Mouse (Mus musculus): ENCODE measurements around the gene Atxn7l3. TPM values are rescaled to one million over a fixed set of nuclear protein-coding genes. Genes with fewer than 3 reads are reported as not detected.
A peak's percentile ranks its signal among the peaks of the same experiment; 100 is the strongest.

Gene Atxn7l3
- 142 and 147 TPM in 2 replicates for polyA plus RNA-seq (2012; rRNA removed)

GRCm38 (mm10) chr11:102296491-102297472 is at the start of gene Atxn7l3:
TSS of gene Atxn7l3 (minus strand) at chr11:102296631.
- peak; percentile 97 to 98 for DNase-seq (ENCODE audit: extremely low spot score in 1 of 2, low spot score in 1 of 2)

- DNase-seq (ENCODE audit: extremely low spot score in 1 of 2, low spot score in 1 of 2): no peak
Observed at GRCm38 (mm10) chr11:102344458-102344857, 48.0 kb upstream of the Atxn7l3 start.

- DNase-seq (ENCODE audit: extremely low spot score in 1 of 2, low spot score in 1 of 2): no peak
Observed at GRCm38 (mm10) chr11:102342742-102343141, 46.3 kb upstream of the Atxn7l3 start.

- DNase-seq (ENCODE audit: extremely low spot score in 1 of 2, low spot score in 1 of 2): no peak
Observed at GRCm38 (mm10) chr11:102341101-102341500, 44.7 kb upstream of the Atxn7l3 start.

- DNase-seq (ENCODE audit: extremely low spot score in 1 of 2, low spot score in 1 of 2): no peak
Observed at GRCm38 (mm10) chr11:102339624-102340023, 43.2 kb upstream of the Atxn7l3 start.

- DNase-seq (ENCODE audit: extremely low spot score in 1 of 2, low spot score in 1 of 2): no peak
Observed at GRCm38 (mm10) chr11:102339195-102339594, 42.8 kb upstream of the Atxn7l3 start.

GRCm38 (mm10) chr11:102338561-102338960 is 42.1 kb upstream of the Atxn7l3 start:
- peak in 1 of 2 experiments; percentile 78 for DNase-seq (ENCODE audit: extremely low spot score in 1 of 2, low spot score in 1 of 2)

GRCm38 (mm10) chr11:102337921-102338320 is 41.5 kb upstream of the Atxn7l3 start:
- no peak for DNase-seq (ENCODE audit: extremely low spot score in 1 of 2, low spot score in 1 of 2)

- DNase-seq (ENCODE audit: extremely low spot score in 1 of 2, low spot score in 1 of 2): no peak
Observed at GRCm38 (mm10) chr11:102336191-102336590, 39.8 kb upstream of the Atxn7l3 start.

- DNase-seq (ENCODE audit: extremely low spot score in 1 of 2, low spot score in 1 of 2): no peak
Observed at GRCm38 (mm10) chr11:102334973-102335700, 38.7 kb upstream of the Atxn7l3 start.

- DNase-seq (ENCODE audit: extremely low spot score in 1 of 2, low spot score in 1 of 2): no peak
Observed at GRCm38 (mm10) chr11:102334010-102334409, 37.6 kb upstream of the Atxn7l3 start.

GRCm38 (mm10) chr11:102333061-102333460 is 36.6 kb upstream of the Atxn7l3 start:
- DNase-seq (ENCODE audit: extremely low spot score in 1 of 2, low spot score in 1 of 2): no peak

GRCm38 (mm10) chr11:102331806-102332205 is 35.4 kb upstream of the Atxn7l3 start:
- DNase-seq (ENCODE audit: extremely low spot score in 1 of 2, low spot score in 1 of 2): no peak

- no peak for DNase-seq (ENCODE audit: extremely low spot score in 1 of 2, low spot score in 1 of 2)
Observed at GRCm38 (mm10) chr11:102330039-102330438, 33.6 kb upstream of the Atxn7l3 start.

- DNase-seq (ENCODE audit: extremely low spot score in 1 of 2, low spot score in 1 of 2): no peak
Observed at GRCm38 (mm10) chr11:102329518-102329917, 33.1 kb upstream of the Atxn7l3 start.

- DNase-seq (ENCODE audit: extremely low spot score in 1 of 2, low spot score in 1 of 2): no peak
Observed at GRCm38 (mm10) chr11:102327839-102328238, 31.4 kb upstream of the Atxn7l3 start.

- no peak for DNase-seq (ENCODE audit: extremely low spot score in 1 of 2, low spot score in 1 of 2)
Observed at GRCm38 (mm10) chr11:102327250-102327649, 30.8 kb upstream of the Atxn7l3 start.

GRCm38 (mm10) chr11:102323516-102323915 is 27.1 kb upstream of the Atxn7l3 start:
- no peak for DNase-seq (ENCODE audit: extremely low spot score in 1 of 2, low spot score in 1 of 2)

GRCm38 (mm10) chr11:102321931-102322330 is 25.5 kb upstream of the Atxn7l3 start:
- DNase-seq (ENCODE audit: extremely low spot score in 1 of 2, low spot score in 1 of 2): no peak

GRCm38 (mm10) chr11:102320686-102321005 is 24.2 kb upstream of the Atxn7l3 start:
- peak; percentile 85 to 89 for DNase-seq (ENCODE audit: extremely low spot score in 1 of 2, low spot score in 1 of 2)

- DNase-seq (ENCODE audit: extremely low spot score in 1 of 2, low spot score in 1 of 2): peak; percentile 89 to 94
Observed at GRCm38 (mm10) chr11:102319941-102320685, 23.7 kb upstream of the Atxn7l3 start.

Measured in frontal cortex, adult 2 months (tissue).